Mouse (Mus musculus) left cerebral cortex, postnatal 14 days (tissue): ENCODE data around the gene Rsph3b. TPM values are rescaled to one million over a fixed set of nuclear protein-coding genes. Genes with fewer than 3 reads are reported as not detected.
"Not testable (repeated sequence)": the region's sequence is repeated elsewhere in the genome, so short reads cannot be mapped to it uniquely, and the experiment has no call there.

Source experiments
- DNase-seq, 2 experiments: peaks; one replicate each; pipeline ENCODE4 v3.0.0; 2021 to 2022; ENCODE audit warnings: low spot score in 2 of 2, mixed read lengths in 1 of 2
- intact Hi-C: fragments of 180-260 bp; cut with DNase I; formaldehyde crosslinking; loops from one replicate; pipeline ENCODE4 v1.15.1; 2025
- total RNA-seq, 2 experiments: library from RNA; stranded (reverse); gene quantifications; 2 replicates each; pipeline ENCODE4 v1.2.3; 2021

The Rsph3b gene
- total RNA-seq, 2 experiments from 2014 or later, result 29.1 to 31.0 TPM

DNA sequence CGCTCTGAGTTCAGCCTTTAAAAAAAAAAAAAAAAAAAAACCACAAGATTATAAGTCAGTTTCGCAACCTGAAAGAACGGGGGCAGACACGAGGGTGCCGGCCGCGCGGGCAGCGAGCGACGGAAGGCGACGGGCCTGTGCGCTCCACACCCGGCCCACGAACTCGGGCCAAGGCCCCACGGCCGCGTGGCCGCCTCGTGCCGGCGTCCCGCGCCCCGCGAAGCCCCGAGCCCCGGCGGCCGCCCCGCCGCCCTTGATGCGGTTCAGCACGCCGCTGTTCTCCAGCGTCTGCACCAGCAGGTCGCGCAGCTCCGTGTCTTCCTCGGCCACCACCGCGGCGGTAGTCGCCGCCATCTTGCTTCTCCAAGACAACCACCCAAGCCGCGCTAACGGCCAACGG is 12.3 kb upstream of the Rsph3b start, which contains the start of gene Tagap1:
Tagap1 (minus strand) TSS at position 381 of the 400 bp plus-strand sequence.
- DNase-seq, result peak in 1 of 2 experiments; percentile 22
- intact Hi-C loops, result not testable (repeated sequence)

DNA sequence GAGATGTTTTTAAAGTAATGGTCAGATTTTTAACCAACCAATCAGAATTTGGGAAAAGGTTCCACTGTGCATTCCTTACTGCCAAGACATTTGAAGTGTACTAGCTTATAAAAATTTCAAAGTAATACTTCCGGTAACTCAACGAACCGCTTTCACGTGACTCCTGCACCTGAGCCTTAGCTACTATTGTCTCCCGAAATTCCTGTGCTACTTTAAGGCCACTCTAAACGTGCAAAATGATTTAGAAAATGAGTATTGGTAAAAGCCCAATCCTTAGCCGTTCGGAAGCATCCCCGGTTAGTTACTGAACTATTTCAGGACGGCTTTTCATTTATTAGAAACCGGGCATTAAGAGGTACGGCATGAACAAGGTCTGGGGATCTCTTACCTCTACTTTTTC is 11.9 kb upstream of the Rsph3b start:
- intact Hi-C loops, DNase-seq: not testable (repeated sequence)

DNA sequence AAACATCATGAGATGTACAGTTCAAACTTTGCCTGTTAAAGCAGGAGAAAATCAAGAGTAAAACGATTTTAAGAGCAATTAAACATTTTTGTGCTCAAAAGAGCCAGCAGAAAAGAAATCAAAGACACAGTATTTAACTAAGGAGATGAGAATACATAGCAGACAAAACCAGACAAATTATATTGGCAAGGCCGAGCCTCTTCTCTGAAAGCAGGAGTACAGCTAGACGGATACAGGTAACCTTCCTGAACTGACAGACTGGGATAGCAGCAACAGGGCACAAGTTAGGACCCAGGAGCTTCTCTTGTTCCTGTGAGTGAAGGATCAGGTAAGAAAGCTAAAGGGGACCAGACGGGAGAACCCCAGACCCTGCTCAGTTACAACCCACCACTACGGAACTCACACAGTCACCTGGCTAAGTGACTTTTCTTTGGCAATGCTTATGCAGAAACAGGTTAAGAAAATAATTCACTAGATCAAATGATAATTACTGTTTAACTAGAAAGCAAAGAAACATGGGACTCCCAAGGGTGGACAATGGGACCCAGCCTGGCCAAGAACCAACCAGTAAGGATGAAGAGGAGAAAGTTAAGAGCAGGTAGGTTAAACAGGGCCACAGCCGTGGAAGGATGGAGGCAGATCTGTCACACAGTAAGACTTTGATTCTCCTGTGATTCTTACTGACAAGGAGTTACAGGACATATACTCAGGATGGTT is 11.2 kb upstream of the Rsph3b start:
- intact Hi-C loops, DNase-seq: not testable (repeated sequence)

DNA sequence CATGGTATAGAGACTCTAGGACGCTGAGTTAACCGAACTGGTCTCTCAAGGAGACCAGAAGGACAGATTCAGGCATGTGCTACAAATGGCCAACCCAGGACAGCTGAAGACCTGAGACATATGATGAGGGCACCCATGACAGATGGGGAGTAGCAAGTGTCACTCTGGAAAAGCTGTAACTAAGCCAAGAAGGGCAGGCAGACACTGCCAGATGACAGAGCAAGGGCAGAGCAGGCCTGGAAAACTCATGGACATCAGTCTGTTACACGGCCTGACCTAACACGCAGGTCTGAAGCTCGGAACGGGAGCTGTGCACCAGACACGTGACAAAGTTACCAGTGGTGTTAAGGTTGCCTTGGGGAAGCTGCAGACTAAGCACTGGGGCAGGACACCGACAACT is 10.4 kb upstream of the Rsph3b start:
- DNase-seq, intact Hi-C loops: not testable (repeated sequence)

DNA sequence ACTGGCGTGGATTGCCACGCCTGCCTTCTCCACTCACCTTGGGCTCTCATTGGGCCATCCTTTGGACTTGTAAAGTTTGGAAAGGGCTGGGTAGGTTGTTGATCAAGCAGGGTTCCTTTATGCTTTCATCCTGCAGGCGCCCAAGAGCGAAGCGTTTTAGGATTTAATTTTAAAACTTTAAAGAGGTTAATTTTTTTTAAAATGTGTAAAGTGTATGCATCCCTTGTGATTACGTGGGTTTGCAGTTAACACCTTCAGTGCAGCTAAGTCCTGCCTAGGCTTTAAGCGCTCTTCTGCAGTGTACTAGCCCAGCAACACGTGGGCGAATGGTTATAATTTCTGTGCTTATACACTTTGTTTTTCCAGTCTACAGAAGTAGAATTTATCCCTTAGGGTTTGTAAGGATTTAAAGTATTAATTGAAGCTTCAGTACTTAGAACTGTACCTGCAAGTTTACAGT is 317 bp upstream of the Rsph3b start:
- intact Hi-C loops, result loop anchor here (10.0 kb wide), 1 partner anchor 996 kb away; the partner anchor contains the start of gene Rsph3a
- DNase-seq, result not testable (repeated sequence)

DNA sequence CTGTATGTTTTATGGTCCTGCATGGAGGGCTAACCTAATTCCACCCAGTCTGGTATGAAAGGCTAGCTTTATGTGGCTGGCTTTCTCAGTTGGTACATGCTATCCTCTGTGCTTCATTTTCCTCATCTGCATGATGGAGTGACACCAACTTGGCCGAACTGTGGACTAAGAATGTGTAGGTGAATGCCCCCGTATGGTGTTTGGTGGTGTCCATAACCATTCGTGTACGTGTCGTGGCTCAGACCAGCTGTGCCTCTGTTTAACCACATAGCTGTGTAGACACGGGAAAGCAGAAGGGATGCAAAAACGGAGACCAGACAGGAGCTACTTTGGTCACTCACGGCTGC is 872 bp downstream of the Rsph3b start:
- DNase-seq, result not testable (repeated sequence)
- intact Hi-C loops, result loop anchor here (10.0 kb wide), 1 partner anchor 997 kb away; the partner anchor contains the start of gene Rsph3a

DNA sequence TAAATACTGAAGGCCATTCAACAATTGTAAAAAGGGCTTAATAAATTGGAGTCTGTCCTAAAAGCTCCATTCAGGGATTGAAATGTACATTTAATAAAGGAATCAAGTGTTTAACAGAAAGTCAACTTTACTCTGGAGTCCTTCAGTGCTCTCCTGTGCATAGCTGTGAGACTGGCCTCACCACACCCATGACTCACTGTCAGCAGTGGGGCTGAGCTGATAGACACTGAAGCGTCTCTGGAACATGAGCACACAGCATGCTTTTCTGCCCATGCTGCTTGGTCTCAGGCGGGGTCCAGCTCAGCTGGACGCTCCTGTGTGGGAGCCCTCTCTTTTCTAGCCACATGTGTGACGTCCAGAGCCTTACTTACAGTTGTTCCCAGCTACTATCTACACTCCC is 5.9 kb downstream of the Rsph3b start:
- intact Hi-C loops, result loop anchor here (10.0 kb wide), 1 partner anchor 1002 kb away; the partner anchor contains the start of gene Rsph3a

DNA sequence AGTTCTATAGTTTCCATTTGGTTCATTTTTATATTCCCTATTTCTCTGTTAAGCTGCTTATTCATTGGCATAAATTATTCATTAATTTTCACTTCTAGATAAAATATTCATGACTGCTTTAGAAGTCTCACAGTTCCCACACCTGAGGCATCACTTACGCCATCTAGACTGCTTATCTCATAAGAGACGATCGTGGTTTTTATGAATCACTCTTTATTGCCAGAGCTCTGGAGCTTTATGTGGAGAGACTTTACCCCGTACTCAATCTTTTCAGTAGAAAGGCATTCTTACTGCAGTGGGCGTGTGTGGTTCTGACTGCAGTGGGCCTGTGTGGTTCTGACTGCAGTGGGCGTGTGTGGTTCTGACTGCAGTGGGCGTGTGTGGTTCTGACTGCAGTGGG is 16.9 kb downstream of the Rsph3b start:
- DNase-seq, result not testable (repeated sequence)

More for the DNA sequence above, 5.9 kb downstream of the Rsph3b start:
- DNase-seq, result not testable (repeated sequence)

DNA sequence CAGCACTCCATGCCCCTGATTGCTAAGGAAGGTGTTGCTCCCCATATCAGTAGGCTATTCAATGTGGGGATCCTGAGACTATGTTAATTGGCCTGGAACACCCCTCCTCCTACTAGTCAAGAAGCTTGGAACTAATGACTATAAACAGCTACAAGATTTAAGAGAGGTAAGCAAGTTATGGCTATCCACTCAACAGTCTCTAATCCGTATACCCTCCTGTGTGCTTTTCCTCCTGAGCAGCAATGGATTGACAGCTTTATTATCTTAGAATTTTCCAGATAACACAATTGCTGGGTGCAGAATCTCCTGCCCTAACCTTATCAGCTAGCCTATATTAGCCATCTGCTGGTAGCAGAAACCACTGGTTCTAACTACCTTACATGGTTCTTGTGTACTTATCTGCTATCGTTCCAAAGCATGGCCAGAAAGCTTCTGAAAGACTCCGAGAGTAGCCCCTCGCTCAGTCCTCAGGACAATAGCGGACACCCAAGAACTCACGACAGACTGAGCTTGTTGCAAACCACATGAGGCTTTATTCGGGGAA is 28.1 kb downstream of the Rsph3b start:
- intact Hi-C loops, DNase-seq: not testable (repeated sequence)

More for the DNA sequence above, 16.9 kb downstream of the Rsph3b start:
- intact Hi-C loops, result not testable (repeated sequence)

DNA sequence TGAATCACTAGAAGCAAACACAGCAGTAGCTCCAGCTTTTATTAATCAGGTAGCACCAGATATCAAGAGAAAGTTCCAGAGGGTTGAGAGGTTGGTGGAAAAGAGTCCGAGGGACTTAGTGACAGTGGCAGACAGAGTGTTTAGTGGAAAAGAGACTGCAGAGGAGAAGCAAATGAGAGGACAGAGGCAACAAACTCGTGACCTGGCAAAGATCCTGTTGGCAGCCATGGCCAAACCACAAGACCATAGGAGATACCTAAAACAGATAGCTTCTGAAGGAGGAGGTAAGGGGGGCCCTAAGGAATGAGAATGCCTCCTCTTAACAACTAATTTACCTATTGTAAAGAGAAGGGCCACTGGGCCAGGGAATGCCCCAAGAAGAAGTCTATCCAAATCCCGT is 29.1 kb downstream of the Rsph3b start:
- intact Hi-C loops, result not testable (repeated sequence)

DNA sequence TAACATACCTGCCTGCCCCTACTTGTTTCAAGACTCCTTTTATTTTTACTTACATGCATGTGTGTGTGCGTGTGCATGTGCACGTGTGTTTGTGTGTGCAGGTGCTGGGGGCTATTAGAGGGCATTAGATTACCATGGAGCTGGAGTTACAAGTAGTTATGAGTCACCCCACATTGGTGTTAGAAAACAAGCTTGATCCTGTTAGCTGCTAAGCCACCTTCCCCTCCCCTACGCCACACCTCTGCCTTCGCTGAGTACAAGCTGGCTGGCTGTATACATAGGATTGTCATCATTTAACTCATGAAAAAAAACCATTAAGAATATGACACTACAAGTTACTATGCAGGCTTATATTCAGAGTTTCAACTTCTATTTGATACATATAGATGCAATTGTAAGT is 33.2 kb downstream of the Rsph3b start:
- intact Hi-C loops, DNase-seq: not testable (repeated sequence)

More for the DNA sequence above, 29.1 kb downstream of the Rsph3b start:
- not testable (repeated sequence) for DNase-seq

DNA sequence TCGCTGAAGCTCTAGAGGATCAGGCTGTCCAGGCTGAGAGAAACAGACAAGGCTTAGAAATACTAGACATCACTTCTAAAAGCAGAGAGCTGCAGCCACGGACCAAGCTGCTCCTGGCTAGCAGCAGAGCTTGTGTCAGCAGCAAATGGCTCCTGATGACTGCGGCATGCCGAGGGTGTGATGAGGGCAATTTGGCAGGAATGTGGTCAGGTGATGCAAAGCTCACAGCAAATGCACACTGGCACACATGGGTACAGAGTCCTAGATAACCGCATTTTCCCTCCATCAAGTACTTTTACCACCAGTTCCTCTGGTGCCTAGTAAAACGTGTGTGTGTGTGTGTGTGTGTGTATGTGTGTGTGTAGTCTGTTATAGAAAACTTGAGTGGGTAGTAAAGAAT is 34.4 kb downstream of the Rsph3b start:
- intact Hi-C loops, DNase-seq: not testable (repeated sequence)

DNA sequence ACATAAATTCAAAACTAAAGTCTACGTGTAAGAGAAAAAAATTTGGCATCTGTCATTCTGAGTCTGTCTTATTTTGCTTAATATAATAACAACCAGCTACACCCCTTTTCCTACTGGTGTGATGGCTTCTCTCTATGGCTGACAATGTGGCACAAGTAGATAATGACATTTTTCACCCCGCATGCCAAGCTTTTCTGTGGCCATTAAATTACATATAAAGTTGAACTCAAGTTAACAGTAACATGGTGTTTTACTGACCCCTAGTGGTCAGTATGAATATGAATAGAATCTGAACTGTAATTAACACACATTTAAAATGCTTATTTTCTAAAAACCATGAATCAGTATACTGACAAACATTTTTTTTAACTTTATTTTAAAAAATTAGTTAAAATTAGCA is 48.1 kb downstream of the Rsph3b start:
- DNase-seq, intact Hi-C loops: not testable (repeated sequence)

DNA sequence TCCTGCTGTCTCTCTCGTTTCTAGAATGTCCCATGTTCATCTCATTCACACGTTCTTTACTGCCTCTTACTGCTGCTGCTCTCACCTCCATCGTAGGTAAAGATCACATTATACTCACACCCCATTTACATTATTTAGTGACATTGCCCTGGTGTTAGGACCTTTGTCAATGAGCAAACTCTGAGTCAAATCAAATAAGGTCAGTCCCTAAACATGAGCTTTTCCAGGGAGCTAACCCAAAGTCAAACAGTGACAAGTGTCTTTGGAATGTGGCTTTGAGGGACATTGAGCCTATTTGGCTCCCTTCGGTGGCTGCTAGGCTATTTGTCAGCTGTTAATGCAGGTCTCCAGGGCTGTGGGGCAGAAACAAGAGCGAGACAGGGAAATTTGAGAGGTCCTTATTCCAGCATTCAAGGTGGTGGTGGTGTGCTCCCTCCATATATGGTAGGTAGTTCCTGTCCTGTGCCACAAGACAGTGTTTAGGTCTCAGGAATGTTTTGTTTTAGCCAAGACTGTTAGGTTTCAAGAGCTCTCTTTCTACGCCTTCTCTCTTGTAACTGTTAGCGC is 50.4 kb downstream of the Rsph3b start:
- intact Hi-C loops, DNase-seq: not testable (repeated sequence)

DNA sequence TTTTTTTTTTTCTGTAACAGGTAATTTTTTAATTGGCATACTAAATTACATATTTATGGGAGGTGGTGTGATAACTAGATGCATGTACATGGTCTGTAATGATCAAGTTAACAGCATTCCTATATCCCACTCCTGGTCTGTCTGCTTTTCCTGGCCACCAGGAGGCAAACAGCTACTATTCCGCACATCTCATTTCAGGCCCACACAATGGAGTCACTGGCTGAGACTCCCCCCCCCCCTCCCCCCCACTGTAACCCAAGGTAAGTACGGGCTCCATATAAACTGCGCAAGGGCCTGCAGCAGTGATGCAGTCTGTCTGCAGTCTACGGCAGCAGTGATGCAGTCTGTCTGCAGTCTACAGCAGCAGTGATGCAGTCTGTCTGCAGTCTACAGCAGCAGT is 51.7 kb downstream of the Rsph3b start:
- intact Hi-C loops, result no loop called here
- no peak for DNase-seq

DNA sequence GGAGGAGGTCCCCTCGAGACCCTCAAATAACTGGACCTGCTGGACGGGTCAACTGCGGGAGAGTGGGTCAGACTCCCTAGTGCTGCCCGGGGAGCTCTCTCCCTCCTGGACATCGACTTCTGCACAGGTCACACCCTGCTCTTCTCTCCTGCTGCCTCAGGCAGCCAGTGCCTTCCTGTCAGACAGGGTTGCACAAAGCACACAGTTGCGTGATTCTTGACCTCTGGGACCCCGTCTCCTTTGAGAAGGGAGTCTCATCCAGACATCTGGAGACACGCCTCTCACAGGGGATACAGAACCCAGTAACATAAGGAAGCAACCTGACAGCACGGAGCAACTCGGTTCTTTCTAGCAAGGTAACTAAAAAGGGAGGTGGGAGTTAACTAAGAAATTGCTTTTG is 55.1 kb downstream of the Rsph3b start:
- intact Hi-C loops, result no loop called here
- no peak for DNase-seq

DNA sequence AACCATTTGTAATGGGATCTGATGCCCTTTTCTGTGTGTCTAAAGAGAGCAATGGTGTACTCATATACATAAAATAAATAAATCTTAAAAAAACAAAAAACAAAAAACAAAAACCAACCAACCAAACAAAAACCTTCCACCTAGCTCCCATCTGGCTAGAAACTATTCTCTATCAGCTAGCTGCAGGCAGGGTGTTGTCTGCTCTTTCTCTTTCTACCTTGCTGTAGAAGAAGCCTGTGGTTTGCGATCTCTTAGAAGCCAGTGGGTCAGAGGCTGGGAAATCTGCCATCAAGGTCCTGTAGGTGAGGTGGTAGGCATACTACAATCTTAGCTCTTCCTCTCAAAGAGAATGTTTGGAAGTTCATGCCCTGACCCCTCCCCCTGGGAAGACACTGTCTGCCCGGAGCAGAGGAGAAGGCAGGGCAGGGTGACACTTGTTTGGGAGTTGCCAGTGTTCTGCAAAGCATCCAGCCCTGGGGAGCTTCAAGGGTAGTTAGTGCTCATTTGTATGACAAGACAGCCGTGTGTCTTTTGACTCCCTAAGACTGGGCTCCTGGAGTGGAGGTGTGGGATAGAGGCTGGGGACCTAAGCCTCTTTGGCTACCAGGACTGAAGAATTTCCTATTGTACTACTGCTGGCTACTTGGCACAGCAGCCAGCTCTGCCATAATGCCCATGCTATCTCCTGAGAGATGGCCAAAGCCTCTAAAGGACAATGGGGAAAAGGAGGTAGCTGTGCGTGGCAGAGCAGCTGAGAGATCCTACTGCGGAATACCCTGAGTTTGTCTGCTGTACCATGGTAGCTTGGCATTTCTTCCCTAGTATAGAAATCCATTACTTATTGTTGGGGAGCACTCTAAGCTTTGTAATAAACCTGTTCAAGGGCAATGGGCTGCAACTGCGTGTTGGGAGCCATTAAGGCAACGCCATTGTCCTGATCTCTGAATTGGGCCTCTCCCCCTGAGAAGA is 56.2 kb downstream of the Rsph3b start:
- intact Hi-C loops, result no loop called here
- DNase-seq, result no peak

DNA sequence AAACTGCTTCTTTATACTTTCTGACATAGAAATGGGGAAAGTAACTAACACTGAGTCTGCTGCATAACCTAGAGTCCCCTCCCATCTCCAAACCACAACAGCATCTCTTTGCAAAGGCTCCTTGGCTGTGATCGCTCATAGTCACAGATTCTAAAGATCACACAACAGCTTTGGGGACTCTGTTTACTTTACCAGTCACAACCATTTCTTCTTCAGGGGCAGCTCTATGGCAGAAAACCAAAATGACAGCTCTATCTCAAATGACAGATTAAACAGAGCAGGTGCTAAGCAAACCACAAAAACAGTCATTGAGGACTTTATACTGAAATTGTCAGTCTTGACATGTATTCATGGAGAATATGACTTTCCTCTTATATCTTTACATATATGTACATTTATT is 62.0 kb downstream of the Rsph3b start:
- no peak for DNase-seq
- intact Hi-C loops, result loop anchor here (10.0 kb wide), 1 partner anchor 112 kb away; no protein-coding TSS in a partner anchor

DNA sequence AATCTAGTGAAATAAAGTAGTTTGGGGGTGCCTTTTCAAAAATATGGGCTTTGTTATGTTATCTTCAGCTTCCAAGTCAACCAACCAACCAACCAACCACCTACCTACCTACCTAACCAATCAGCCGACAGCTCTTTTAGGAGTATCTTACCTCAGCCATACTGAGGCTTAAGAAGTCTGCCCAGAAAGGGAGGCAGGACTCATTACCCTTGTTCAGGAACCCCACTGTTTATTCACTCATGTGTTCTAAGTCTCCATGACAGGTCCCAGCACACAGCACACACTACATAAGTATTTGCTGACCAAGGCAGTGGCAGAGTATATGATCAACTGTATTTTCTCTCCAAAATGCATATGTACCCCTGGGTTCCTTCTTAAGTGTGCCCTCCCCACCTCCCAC is 64.0 kb downstream of the Rsph3b start:
- intact Hi-C loops, result loop anchor here (10.0 kb wide), 1 partner anchor 110 kb away; no protein-coding TSS in a partner anchor

More for the DNA sequence above, 64.0 kb downstream of the Rsph3b start:
- no peak for DNase-seq
